Comparison of ENCODE assay signal across 34 mouse cellular contexts in genomic region chr4:104933620-104934019, GRCm38 (mm10). TPM values are rescaled to one million over a fixed set of nuclear protein-coding genes. Genes with fewer than 3 reads are reported as not detected.
"Had no signal": no experiment of that assay in that cellular context is flagged by ENCODE, and none has a peak within 500 bp of the region (broad histone marks: within the 10 kb centered on the region; RNA-seq: fewer than 3 reads in every experiment).

No protein-coding gene starts in this region.

- H3K9me3 ChIP-seq: heart, embryonic 13.5 days; heart, embryonic 15.5 days; hindbrain, embryonic 13.5 days; hindbrain, embryonic 15.5 days; kidney, embryonic 15.5 days; limb, embryonic 10.5 days; limb, embryonic 12.5 days; liver, embryonic 13.5 days; liver, embryonic 15.5 days had no signal

- H3K27ac ChIP-seq: gastrocnemius, adult 2 months; heart, embryonic 13.5 days; heart, embryonic 15.5 days; hindbrain, embryonic 13.5 days; hindbrain, embryonic 15.5 days; hindbrain, postnatal 0 days; kidney, embryonic 15.5 days; layer of hippocampus, adult 2 months; left cerebral cortex, adult 2 months; limb, embryonic 10.5 days; limb, embryonic 12.5 days; liver, embryonic 13.5 days; liver, embryonic 15.5 days had no signal

- H3K4me3 ChIP-seq: gastrocnemius, adult 2 months; heart, embryonic 13.5 days; heart, embryonic 15.5 days; hindbrain, embryonic 13.5 days; hindbrain, embryonic 15.5 days; kidney, embryonic 15.5 days; layer of hippocampus, adult 2 months; left cerebral cortex, adult 2 months; limb, embryonic 10.5 days; limb, embryonic 12.5 days; liver, embryonic 13.5 days; liver, embryonic 15.5 days had no signal

- H3K4me2 ChIP-seq: heart, embryonic 11.5 days; heart, embryonic 13.5 days; heart, embryonic 15.5 days; hindbrain, embryonic 13.5 days; hindbrain, embryonic 15.5 days; kidney, embryonic 15.5 days; limb, embryonic 12.5 days; liver, embryonic 13.5 days; liver, embryonic 15.5 days had no signal

- H3K36me3 ChIP-seq: heart, embryonic 13.5 days; heart, embryonic 15.5 days; hindbrain, embryonic 13.5 days; hindbrain, embryonic 15.5 days; kidney, embryonic 15.5 days; limb, embryonic 10.5 days; limb, embryonic 12.5 days; liver, embryonic 13.5 days; liver, embryonic 15.5 days had no signal

- DNase-seq: gastrocnemius, adult 2 months; gastrocnemius, postnatal 10 days; gastrocnemius, postnatal 25 days; heart, adult 18-20 months; heart, postnatal 14 days; heart, postnatal 36 days; kidney, adult 2 months; kidney, adult 9 months; kidney, postnatal 10 days; kidney, postnatal 25 days; kidney, postnatal 4 days; liver; liver, embryonic 13.5 days had no signal

- H3K4me1 ChIP-seq: hindbrain, embryonic 15.5 days; kidney, embryonic 15.5 days; liver, embryonic 13.5 days; liver, embryonic 15.5 days had no signal

- H3K9ac ChIP-seq: heart, embryonic 13.5 days; heart, embryonic 15.5 days; hindbrain, embryonic 13.5 days; hindbrain, embryonic 15.5 days; kidney, embryonic 15.5 days; limb, embryonic 12.5 days; liver, embryonic 13.5 days; liver, embryonic 15.5 days had no signal

- ATAC-seq: hindbrain, postnatal 0 days had no signal

- H3K27me3 ChIP-seq: heart, embryonic 13.5 days; heart, embryonic 15.5 days; hindbrain, embryonic 13.5 days; hindbrain, embryonic 15.5 days; kidney, embryonic 15.5 days; limb, embryonic 12.5 days; liver, embryonic 13.5 days; liver, embryonic 15.5 days had no signal

RNA-seq across cellular contexts. Expression of gene Fyb2, which starts 20.4 kb away (rescaled TPM):
- total RNA-seq: granulocyte monocyte progenitor cell, adult 5-6 weeks; heart, adult 18-20 months; heart, postnatal 14 days; heart, postnatal 36 days; hematopoietic stem cell, adult 5-6 weeks had no signal
- polyA plus RNA-seq: heart, postnatal 0 days; intestine, embryonic 14.5 days; limb, embryonic 10.5 days had no signal

RNA-seq across cellular contexts. Expression of gene C8a, which starts 57.4 kb away (rescaled TPM):
- total RNA-seq: gastrocnemius, adult 2 months; gastrocnemius, postnatal 10 days; gastrocnemius, postnatal 25 days; granulocyte monocyte progenitor cell, adult 5-6 weeks; heart, adult 18-20 months; heart, adult 8-10 months; heart, postnatal 14 days; heart, postnatal 36 days; hematopoietic stem cell, adult 5-6 weeks; hindbrain, postnatal 0 days; layer of hippocampus, adult 2 months; layer of hippocampus, postnatal 10 days; layer of hippocampus, postnatal 25 days; left cerebral cortex, adult 2 months; left cerebral cortex, postnatal 36 days had no signal
- polyA plus RNA-seq: heart, embryonic 13.5 days; heart, embryonic 15.5 days; heart, postnatal 0 days; hindbrain, embryonic 11.5 days; hindbrain, embryonic 13.5 days; hindbrain, embryonic 15.5 days; limb, embryonic 10.5 days; limb, embryonic 12.5 days had no signal
